Mouse (Mus musculus) liver, embryonic 14.5 days (tissue): ENCODE data around the gene Pdxdc1. TPM values are rescaled to one million over a fixed set of nuclear protein-coding genes. Genes with fewer than 3 reads are reported as not detected.
"Not testable (repeated sequence)": the region's sequence is repeated elsewhere in the genome, so short reads cannot be mapped to it uniquely, and the experiment has no call there.

ENCODE experiments used
- ATAC-seq: fragments of 200-750 bp; cut with Nextera tagmentation; 2 replicates; pipeline ENCODE4 v1.8.0; 2017; ENCODE audit warnings: moderate number of reproducible peaks, mild to moderate bottlenecking, moderate library complexity; ENCODE audit not compliant: insufficient read depth
- DNase-seq, 3 experiments: peaks; one replicate each; pipeline ENCODE4 v3.0.0-alpha.2; 2012 to 2013; ENCODE audit warnings: low read depth in 3 of 3, low spot score in 3 of 3
- H3K27ac ChIP-seq: fragments of 300-500 bp; sonication (generic); 2 replicates; pipeline ENCODE4 v1.5.1; 2014; ENCODE audit warnings: moderate library complexity, mild to moderate bottlenecking, control low read depth, inconsistent platforms
- H3K27me3 ChIP-seq: fragments of 300-500 bp; sonication (generic); 2 replicates; pipeline ENCODE4 v1.6.1; 2014; ENCODE audit warnings: mild to moderate bottlenecking, low read length, moderate library complexity; ENCODE audit not compliant: control insufficient read depth, insufficient read depth
- H3K36me3 ChIP-seq: fragments of 300-500 bp; sonication (generic); replicated peaks from 2 replicates; pipeline ENCODE4 v1.6.1; 2014; ENCODE audit warnings: low read depth; ENCODE audit not compliant: control insufficient read depth, insufficient read depth
- H3K4me1 ChIP-seq, 2 experiments: fragments of 200-500 bp in 1 of 2; fragments of 300-500 bp in 1 of 2; sonication (generic) in 1 of 2; replicated peaks; 2 replicates each; pipeline ENCODE4 v1.6.1; 2012 to 2014; ENCODE audit warnings: antibody characterized with exemption in 1 of 2, inconsistent platforms in 1 of 2, low read length in 1 of 2; ENCODE audit not compliant: control insufficient read depth in 2 of 2, insufficient read depth in 2 of 2
- H3K4me2 ChIP-seq: fragments of 300-500 bp; sonication (generic); 2 replicates; pipeline ENCODE4 v1.6.1; 2014; ENCODE audit warnings: low read depth, mild to moderate bottlenecking, control low read depth, moderate library complexity
- H3K4me3 ChIP-seq, 2 experiments: fragments of 200-500 bp in 1 of 2; fragments of 300-500 bp in 1 of 2; sonication (generic) in 1 of 2; 2 replicates each; pipeline ENCODE4 v1.5.1; 2012 to 2014; ENCODE audit warnings: low read depth in 2 of 2, low read length in 2 of 2, mild to moderate bottlenecking in 2 of 2, control low read depth in 1 of 2, inconsistent platforms in 1 of 2, moderate library complexity in 1 of 2; ENCODE audit not compliant: insufficient read depth in 1 of 2
- H3K9ac ChIP-seq: fragments of 300-500 bp; sonication (generic); replicated peaks from 2 replicates; pipeline ENCODE4 v1.6.1; 2014; ENCODE audit warnings: mild to moderate bottlenecking, control low read depth, moderate library complexity
- H3K9me3 ChIP-seq: fragments of 300-500 bp; sonication (generic); 2 replicates; pipeline ENCODE4 v1.6.1; 2016; ENCODE audit warnings: low read length, mixed read lengths; ENCODE audit not compliant: control insufficient read depth
- CTCF ChIP-seq: IDR thresholded peaks from 2 replicates; pipeline ENCODE4 v1.5.1; 2016; ENCODE audit warnings: antibody characterized with exemption, low read depth, control low read depth
- EP300 ChIP-seq: IDR thresholded peaks from 2 replicates; pipeline ENCODE4 v1.6.1; 2016; ENCODE audit warnings: antibody characterized with exemption, low read depth
- WGBS: fragments of 180-500 bp; shearing (Covaris S2); extraction: QIAGEN DNeasy Blood & Tissue Kit; methylation state at CpG from one replicate; pipeline ENCODE4 v1.1.7; 2014; ENCODE audit not compliant: insufficient replicate concordance; 5-methylcytosine and 5-hydroxymethylcytosine counted together
- polyA plus RNA-seq, 2 experiments: library from polyadenylated mRNA; depleted of rRNA in 1 of 2; stranded (reverse) in 1 of 2; unstranded in 1 of 2; fragments of >200 nt; fragmentation: Nextera tagmentation in 1 of 2; extraction: Ambion mirVana in 1 of 2; gene quantifications; 2 replicates each; pipeline versions ENCODE4 v1.2.1 to v1.2.3; 2012 to 2014

Pdxdc1 gene
- polyA plus RNA-seq, 2 experiments: 16.3 to 21.7 TPM

- Histone ChIP-seq H3K27me3 (no peaks in the 10 kb centered on the region), H3K36me3 (peaks cover 45% of the 10 kb centered on the region), H3K4me2 (no peak overlapping the region), H3K9ac (no peak overlapping the region), H3K4me3 (no peak overlapping the region), H3K9me3 (no peaks in the 10 kb centered on the region), H3K4me1 (no peaks in the 10 kb centered on the region), H3K27ac (no peak overlapping the region)
- TF ChIP-seq EP300 (no peak), CTCF (no peak)
- ATAC-seq: no peak
- WGBS: 83% methylated on average over 7 of the region's 7 CpGs
- DNase-seq: no peak
Observed at GRCm38 (mm10) chr16:13808410-13808809, 94.5 kb downstream of the Pdxdc1 start.

DNA sequence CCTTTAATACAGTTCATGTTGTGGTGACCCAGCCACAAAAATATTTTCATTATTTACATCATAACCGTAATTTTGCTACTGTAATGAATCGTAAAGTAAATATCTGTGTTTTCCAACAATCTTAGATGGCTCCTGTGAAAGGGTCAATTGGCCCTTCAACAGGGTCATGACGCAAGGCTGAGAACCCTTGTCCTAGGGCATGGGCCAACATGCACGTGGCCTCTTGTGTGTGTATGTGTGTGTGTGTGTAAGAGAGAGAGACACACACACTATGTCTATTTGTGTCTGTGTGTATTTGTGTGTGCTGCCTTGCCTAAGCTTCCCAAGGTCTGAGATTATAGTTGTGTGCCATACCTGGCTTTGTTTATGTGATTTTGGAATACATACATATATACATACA, 95.3 kb downstream of the Pdxdc1 start:
- H3K27ac ChIP-seq: no peak overlapping the region
- no peaks in the 10 kb centered on the region for H3K9me3 ChIP-seq
- H3K4me3 ChIP-seq: no peak overlapping the region
- no peak for DNase-seq
- H3K9ac ChIP-seq: no peak overlapping the region
- WGBS: 82% methylated on average over 4 of the region's 4 CpGs
- TF ChIP-seq CTCF: no peak
- TF ChIP-seq EP300: no peak
- no peaks in the 10 kb centered on the region for H3K27me3 ChIP-seq
- H3K4me1 ChIP-seq: no peaks in the 10 kb centered on the region
- no peak for ATAC-seq
- H3K36me3 ChIP-seq: peaks cover 41% of the 10 kb centered on the region
- H3K4me2 ChIP-seq: no peak overlapping the region

GRCm38 (mm10) chr16:13804666-13805065, 98.3 kb downstream of the Pdxdc1 start:
- ATAC-seq (no peak), DNase-seq (no peak)
- H3K4me1 ChIP-seq: no peaks in the 10 kb centered on the region
- H3K36me3 ChIP-seq: peaks cover 34% of the 10 kb centered on the region
- WGBS: 74% methylated on average over 5 of the region's 5 CpGs
- no peak overlapping the region for H3K4me3 ChIP-seq
- H3K9me3 ChIP-seq: no peaks in the 10 kb centered on the region
- no peaks in the 10 kb centered on the region for H3K27me3 ChIP-seq
- H3K4me2 ChIP-seq: no peak overlapping the region
- no peak overlapping the region for H3K27ac ChIP-seq
- no peak overlapping the region for H3K9ac ChIP-seq
- 0 out of 2 replicates have a peak, but pooled peaks have one; percentile 5 for TF ChIP-seq CTCF
- no peak for TF ChIP-seq EP300

DNA sequence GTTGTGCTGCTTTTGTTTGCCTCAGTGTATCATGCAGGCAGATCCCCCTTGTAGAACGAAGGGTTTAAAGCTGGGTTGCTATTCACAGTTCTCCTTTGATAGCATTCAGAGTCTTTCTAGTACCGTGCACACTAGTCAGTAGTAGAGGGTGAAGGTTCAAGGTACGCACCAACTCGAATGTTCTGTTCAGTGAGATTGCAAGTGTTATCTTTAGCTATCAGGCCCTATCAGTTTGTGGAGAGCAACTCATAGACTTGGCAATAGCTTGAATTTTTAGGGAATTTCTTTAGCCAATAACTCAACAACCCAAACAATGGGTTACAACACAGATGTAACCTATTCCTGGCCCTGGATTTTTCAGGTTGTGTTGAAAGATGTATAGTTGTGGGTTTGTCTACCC, 101.7 kb downstream of the Pdxdc1 start:
- TF ChIP-seq EP300: no peak
- no peak for TF ChIP-seq CTCF
- Histone ChIP-seq H3K27me3 (no peaks in the 10 kb centered on the region), H3K36me3 (peaks cover 41% of the 10 kb centered on the region), H3K4me1 (no peaks in the 10 kb centered on the region), H3K9ac (no peak overlapping the region), H3K9me3 (no peaks in the 10 kb centered on the region), H3K4me3 (no peak overlapping the region), H3K27ac (no peak overlapping the region), H3K4me2 (no peak overlapping the region)
- DNase-seq (no peak), ATAC-seq (no peak)
- WGBS: 75% methylated on average over 4 of the region's 4 CpGs

DNA sequence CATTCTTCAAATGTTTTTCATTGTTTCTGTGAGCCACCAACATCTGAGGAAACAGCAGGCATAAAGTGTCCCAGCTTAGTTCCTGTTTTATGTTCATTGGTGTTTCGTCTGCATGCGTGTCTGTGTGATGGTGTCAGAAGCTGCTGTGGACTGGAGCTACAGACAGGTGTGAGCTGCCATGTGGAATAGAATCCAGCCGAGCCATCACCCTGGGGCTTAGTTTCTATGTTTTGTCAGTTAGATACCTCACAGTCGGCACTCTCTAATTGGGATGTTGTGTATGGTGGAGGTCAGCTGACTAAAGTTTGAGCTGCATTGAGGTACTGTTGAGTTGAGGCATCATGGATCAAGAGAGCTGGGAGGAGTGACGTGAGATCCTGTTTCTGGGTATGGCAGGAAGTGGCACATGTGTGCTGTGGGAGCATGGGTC, 106.2 kb downstream of the Pdxdc1 start:
- ATAC-seq (no peak), DNase-seq (no peak)
- H3K4me1 ChIP-seq: no peaks in the 10 kb centered on the region
- no peak overlapping the region for H3K4me3 ChIP-seq
- TF ChIP-seq EP300 (no peak), CTCF (no peak)
- peaks cover 51% of the 10 kb centered on the region for H3K36me3 ChIP-seq
- no peaks in the 10 kb centered on the region for H3K9me3 ChIP-seq
- no peak overlapping the region for H3K4me2 ChIP-seq
- no peaks in the 10 kb centered on the region for H3K27me3 ChIP-seq
- no peak overlapping the region for H3K27ac ChIP-seq
- WGBS: 72% methylated on average over 5 of the region's 5 CpGs
- no peak overlapping the region for H3K9ac ChIP-seq

GRCm38 (mm10) chr16:13793441-13793840, 109.5 kb downstream of the Pdxdc1 start:
- H3K4me2 ChIP-seq, H3K9me3 ChIP-seq, H3K9ac ChIP-seq, H3K4me3 ChIP-seq, H3K27ac ChIP-seq, DNase-seq, H3K27me3 ChIP-seq, H3K4me1 ChIP-seq, ATAC-seq: not testable (repeated sequence)
- H3K36me3 ChIP-seq: peaks cover 56% of the 10 kb centered on the region
- 55% methylated on average over 2 of the region's 2 CpGs for WGBS
